Comparison of ENCODE assay signal across 11 mouse cellular contexts in genomic region chr14:77037832-77038425, GRCm38 (mm10). TPM values are rescaled to one million over a fixed set of nuclear protein-coding genes. Genes with fewer than 3 reads are reported as not detected.
DNase-seq lines count a peak whose midpoint lies in the region; ATAC-seq and TF ChIP-seq lines count a peak whose summit lies in the region.
"Had no signal": no experiment of that assay in that cellular context is flagged by ENCODE, and none has a peak within 500 bp of the region (broad histone marks: within the 10 kb centered on the region; RNA-seq: fewer than 3 reads in every experiment).

No protein-coding gene starts in this region.

- ATAC-seq in liver, postnatal 0 days = no peak
- ATAC-seq in liver, embryonic 12.5 days = no peak
- no peak for ATAC-seq in midbrain, embryonic 14.5 days (ENCODE audit: low FRiP score, low TSS enrichment)
- ATAC-seq: inflammation-experienced regulatory T-cells, adult 6 months had no signal

- H3K4me2 ChIP-seq in liver, postnatal 0 days (ENCODE audit: low read depth, low read length) = peak overlapping the region; percentile 87; the same call in 1 of the 2 replicates
- no peak overlapping the region for H3K4me2 ChIP-seq in liver, embryonic 12.5 days
- peak overlapping the region; percentile 74 for H3K4me2 ChIP-seq in myocyte (ENCODE audit: low read depth)
- H3K4me2 ChIP-seq in midbrain, embryonic 14.5 days (ENCODE audit: low read length) = no peak overlapping the region
- H3K4me2 ChIP-seq: midbrain, embryonic 12.5 days had no signal

- no peak overlapping the region for H3ac ChIP-seq in myocyte (ENCODE audit: control insufficient read depth, insufficient read length)

- H3K4me3 ChIP-seq in liver, postnatal 0 days (ENCODE audit: low read depth, low read length) = no peak overlapping the region
- no peak overlapping the region for H3K4me3 ChIP-seq in liver, embryonic 12.5 days
- no peak overlapping the region for H3K4me3 ChIP-seq in myocyte
- H3K4me3 ChIP-seq in midbrain, embryonic 14.5 days (replicated peaks; ENCODE audit: low read depth, low read length) = no peak overlapping the region
- H3K4me3 ChIP-seq: limb, embryonic 13.5 days; midbrain, embryonic 12.5 days had no signal

- DNase-seq in adrenal gland, adult 2 months = peak; percentile 53
- no peak for DNase-seq in adrenal gland, adult 8-10 months
- no peak for DNase-seq in liver, postnatal 0 days
- peak; percentile 63 for DNase-seq in brain, adult 2 months (ENCODE audit: low read depth, low spot score)
- DNase-seq in midbrain, embryonic 14.5 days = no peak
- DNase-seq in cerebellum, adult 8-10 months = no peak

- H3K4me1 ChIP-seq in liver, postnatal 0 days (ENCODE audit: insufficient read depth) = peaks cover 31% of the 10 kb centered on the region
- peaks cover 20% of the 10 kb centered on the region for H3K4me1 ChIP-seq in liver, embryonic 12.5 days
- H3K4me1 ChIP-seq in midbrain, embryonic 14.5 days (ENCODE audit: control insufficient read depth, insufficient read depth, low read length) = no peaks in the 10 kb centered on the region

- no peaks in the 10 kb centered on the region for H3K36me3 ChIP-seq in liver, postnatal 0 days (replicated peaks; ENCODE audit: insufficient read depth, low read length)
- no peaks in the 10 kb centered on the region for H3K36me3 ChIP-seq in liver, embryonic 12.5 days
- no peaks in the 10 kb centered on the region for H3K36me3 ChIP-seq in myocyte (ENCODE audit: control insufficient read depth, insufficient read depth)
- H3K36me3 ChIP-seq in midbrain, embryonic 14.5 days (ENCODE audit: control insufficient read depth, insufficient read depth, low read length) = no peaks in the 10 kb centered on the region
- H3K36me3 ChIP-seq: limb, embryonic 13.5 days; midbrain, embryonic 12.5 days had no signal

- no peaks in the 10 kb centered on the region for H3K79me2 ChIP-seq in myocyte (ENCODE audit: control insufficient read depth, insufficient read depth)

- H3K9ac ChIP-seq in liver, postnatal 0 days (replicated peaks) = no peak overlapping the region
- H3K9ac ChIP-seq in liver, embryonic 12.5 days = no peak overlapping the region
- no peak overlapping the region for H3K9ac ChIP-seq in midbrain, embryonic 14.5 days (replicated peaks; ENCODE audit: low read length)
- H3K9ac ChIP-seq: limb, embryonic 13.5 days; midbrain, embryonic 12.5 days had no signal

- no peaks in the 10 kb centered on the region for H3K9me3 ChIP-seq in liver, postnatal 0 days (ENCODE audit: low read length)
- H3K9me3 ChIP-seq in liver, embryonic 12.5 days (replicated peaks) = no peaks in the 10 kb centered on the region
- no peaks in the 10 kb centered on the region for H3K9me3 ChIP-seq in midbrain, embryonic 14.5 days (ENCODE audit: control insufficient read depth, low read length)
- H3K9me3 ChIP-seq: limb, embryonic 13.5 days; midbrain, embryonic 12.5 days had no signal

- no peak for TF ChIP-seq POLR2A in myocyte (IDR thresholded peaks at IDR 0.05; ENCODE audit: insufficient read length, low read depth)

- no peak for TF ChIP-seq CTCF in liver, postnatal 0 days (IDR thresholded peaks at IDR 0.05; ENCODE audit: low read depth)

- 0 out of 2 replicates have a peak overlapping the region, but pooled peaks have one; percentile 81 for H3K27ac ChIP-seq in liver, postnatal 0 days (ENCODE audit: low read depth)
- no peak overlapping the region for H3K27ac ChIP-seq in liver, embryonic 12.5 days
- H3K27ac ChIP-seq in midbrain, embryonic 14.5 days (replicated peaks; ENCODE audit: low read depth, low read length) = no peak overlapping the region
- H3K27ac ChIP-seq: limb, embryonic 13.5 days; midbrain, embryonic 12.5 days had no signal

- no peak for TF ChIP-seq EP300 in liver, postnatal 0 days (IDR thresholded peaks at IDR 0.05; ENCODE audit: low read depth)

- no peaks in the 10 kb centered on the region for H3K27me3 ChIP-seq in liver, postnatal 0 days (ENCODE audit: insufficient read depth, low read length)
- H3K27me3 ChIP-seq in liver, embryonic 12.5 days (replicated peaks) = no peaks in the 10 kb centered on the region
- no peaks in the 10 kb centered on the region for H3K27me3 ChIP-seq in myocyte (ENCODE audit: control insufficient read depth, insufficient read depth, insufficient read length)
- H3K27me3 ChIP-seq in midbrain, embryonic 14.5 days (ENCODE audit: control insufficient read depth, insufficient read depth, low read length) = no peaks in the 10 kb centered on the region; the same call in 1 of the 2 replicates
- H3K27me3 ChIP-seq: limb, embryonic 13.5 days had no signal

- WGBS in liver, postnatal 0 days (ENCODE audit: insufficient replicate concordance) = 45% methylated on average over 8 of the region's 8 CpGs
- 66% methylated on average over 8 of the region's 8 CpGs for WGBS in liver, embryonic 12.5 days (ENCODE audit: insufficient replicate concordance)
- 61% methylated on average over 8 of the region's 8 CpGs for WGBS in midbrain, embryonic 14.5 days

TF ChIP-seq in myocyte, 11 proteins besides CTCF, POLR2A, EP300 and RAD21:
- TF ChIP-seq USF1 (IDR thresholded peaks at IDR 0.05; ENCODE audit: low read depth) (no peak), MYOD1 (IDR thresholded peaks at IDR 0.05; ENCODE audit: control insufficient read depth in 1 of 3, insufficient read length in 2 of 3, low read depth in 2 of 3) (no peak), SRF (IDR thresholded peaks at IDR 0.05; ENCODE audit: control insufficient read depth, insufficient read length, low read depth) (no peak), MYOG (IDR thresholded peaks at IDR 0.05; ENCODE audit: control insufficient read depth in 1 of 3, insufficient read depth in 1 of 3, insufficient read length in 2 of 3, low read depth in 2 of 3) (no peak), CEBPB (IDR thresholded peaks at IDR 0.05; ENCODE audit: insufficient read depth, poor library complexity, severe bottlenecking) (no peak), REST (IDR thresholded peaks at IDR 0.05; ENCODE audit: insufficient read depth, insufficient read length) (no peak)
TF ChIP-seq in myocyte: peak in this region for 0.

RNA-seq across cellular contexts. Expression of gene Lacc1, which starts 1.2 kb away (rescaled TPM):
- 10 to 100 TPM in 1 of 2 experiments, 1 to 10 TPM in 1; 7.8 to 10.5 TPM for total RNA-seq in adrenal gland, adult 2 months (2021)
- polyA plus RNA-seq in adrenal gland, adult 2 months (2012; rRNA removed) = 7.0 and 7.8 TPM in 2 replicates
- total RNA-seq in adrenal gland, adult 8-10 months (2022) = 10 to 100 TPM in 2 of 4 experiments, 1 to 10 TPM in 2; 7.3 to 16.5 (median 12.1) TPM
- 6.8 and 7.1 TPM in 2 replicates for polyA plus RNA-seq in liver, postnatal 0 days (2015; fragmentation: Nextera tagmentation; extraction: Ambion mirVana)
- polyA plus RNA-seq in liver, embryonic 12.5 days (2016; fragmentation: Nextera tagmentation; extraction: Ambion mirVana) = 7.1 and 7.2 TPM in 2 replicates
- polyA plus RNA-seq in myocyte (2012; fragmentation: generic; extraction: Trizol) = 6.1 TPM
- 1.0 and 1.8 TPM in 2 replicates for polyA plus RNA-seq in midbrain, embryonic 14.5 days (2014; fragmentation: Nextera tagmentation; extraction: Ambion mirVana)

RNA-seq across cellular contexts. Expression of gene Ccdc122, which starts 1.4 kb away (rescaled TPM):
- 1 to 10 TPM; 6.1 to 6.7 TPM for total RNA-seq in adrenal gland, adult 2 months (2021)
- polyA plus RNA-seq in adrenal gland, adult 2 months (2012; rRNA removed) = 2.6 and 4.9 TPM in 2 replicates
- total RNA-seq in adrenal gland, adult 8-10 months (2022) = 10 to 100 TPM in 1 of 4 experiments, 1 to 10 TPM in 3; 6.4 to 10.5 (median 8.4) TPM
- polyA plus RNA-seq in liver, postnatal 0 days (2015; fragmentation: Nextera tagmentation; extraction: Ambion mirVana) = 5.4 and 7.0 TPM in 2 replicates
- polyA plus RNA-seq in liver, embryonic 12.5 days (2016; fragmentation: Nextera tagmentation; extraction: Ambion mirVana) = 1.9 and 2.2 TPM in 2 replicates
- polyA plus RNA-seq in myocyte (2012; fragmentation: generic; extraction: Trizol) = 4.1 TPM
- 0.43 and 0.54 TPM in 2 replicates for polyA plus RNA-seq in midbrain, embryonic 14.5 days (2014; fragmentation: Nextera tagmentation; extraction: Ambion mirVana)

Comparison
In these comparisons a context has a peak if more than half of its experiments do, and no peak if none do; other contexts are left out.
1. DNase-seq: peak in adrenal gland, adult 2 months (single experiment) and brain, adult 2 months (single experiment); none in adrenal gland, adult 8-10 months (single experiment), liver, postnatal 0 days (single experiment), midbrain, embryonic 14.5 days (single experiment) and cerebellum, adult 8-10 months (single experiment).
2. H3K4me2 ChIP-seq: peak in liver, postnatal 0 days (single experiment) and myocyte (single experiment); none in liver, embryonic 12.5 days (single experiment) and midbrain, embryonic 14.5 days (single experiment).